Comparison of ENCODE assay signal across 7 mouse cellular contexts in genomic region chr4:138493161-138494001, GRCm38 (mm10). TPM values are rescaled to one million over a fixed set of nuclear protein-coding genes. Genes with fewer than 3 reads are reported as not detected.
DNase-seq lines count a peak whose midpoint lies in the region; ATAC-seq and TF ChIP-seq lines count a peak whose summit lies in the region.

No protein-coding gene starts in this region.

- no peak overlapping the region for H3K4me3 ChIP-seq in midbrain, embryonic 10.5 days
- no peak overlapping the region for H3K4me3 ChIP-seq in midbrain, postnatal 0 days (ENCODE audit: low read depth, low read length)

- no peak for DNase-seq in midbrain, embryonic 10.5 days (ENCODE audit: low spot score)
- DNase-seq in midbrain, postnatal 0 days (ENCODE audit: low spot score) = no peak
- DNase-seq in brain, embryonic 14.5 days (ENCODE audit: low read depth) = peak; percentile 51
- DNase-seq in heart, adult 8-10 months (ENCODE audit: low spot score) = peak; percentile 83
- DNase-seq in kidney, postnatal 10 days = peak; percentile 75
- peak; percentile 72 for DNase-seq in testis, postnatal 10 days (ENCODE audit: low spot score)
- no peak for DNase-seq in embryo, embryonic 10 days (ENCODE audit: low spot score)

- no peaks in the 10 kb centered on the region for H3K9me3 ChIP-seq in midbrain, embryonic 10.5 days (replicated peaks)
- H3K9me3 ChIP-seq in midbrain, postnatal 0 days (ENCODE audit: low read length) = no peaks in the 10 kb centered on the region

- 63% methylated on average over 5 of the region's 5 CpGs for WGBS in midbrain, embryonic 10.5 days
- WGBS in midbrain, postnatal 0 days = 52% methylated on average over 5 of the region's 5 CpGs

- H3K4me2 ChIP-seq in midbrain, postnatal 0 days (ENCODE audit: low read depth, low read length, poor library complexity, severe bottlenecking) = no peak overlapping the region

- TF ChIP-seq POLR2A in brain, embryonic 14.5 days (IDR thresholded peaks at IDR 0.05; ENCODE audit: borderline replicate concordance, extremely low read depth, insufficient read depth, insufficient read length, poor library complexity, severe bottlenecking) = no peak

- peaks cover 15% of the 10 kb centered on the region; the same call in 1 of the 2 replicates for H3K27me3 ChIP-seq in midbrain, embryonic 10.5 days (ENCODE audit: low read depth, poor library complexity, severe bottlenecking)
- H3K27me3 ChIP-seq in midbrain, postnatal 0 days (ENCODE audit: insufficient read depth, low read length) = no peaks in the 10 kb centered on the region

- no peaks in the 10 kb centered on the region for H3K36me3 ChIP-seq in midbrain, embryonic 10.5 days
- no peaks in the 10 kb centered on the region for H3K36me3 ChIP-seq in midbrain, postnatal 0 days (ENCODE audit: insufficient read depth, low read length)

- H3K4me1 ChIP-seq in midbrain, embryonic 10.5 days = peaks cover 81% of the 10 kb centered on the region
- peaks cover 33% of the 10 kb centered on the region for H3K4me1 ChIP-seq in midbrain, postnatal 0 days (ENCODE audit: insufficient read depth, low read length)

- TF ChIP-seq CTCF in midbrain, postnatal 0 days (IDR thresholded peaks at IDR 0.05) = no peak
- no peak for TF ChIP-seq CTCF in brain, embryonic 14.5 days (IDR thresholded peaks at IDR 0.05; ENCODE audit: borderline replicate concordance, extremely low read depth, insufficient read depth, insufficient read length)

- H3K27ac ChIP-seq in midbrain, embryonic 10.5 days (replicated peaks) = peak overlapping the region; percentile 88
- no peak overlapping the region for H3K27ac ChIP-seq in midbrain, postnatal 0 days (ENCODE audit: low read depth, low read length)

- no peak for ATAC-seq in midbrain, postnatal 0 days (ENCODE audit: low FRiP score)

- no peak overlapping the region for H3K9ac ChIP-seq in midbrain, postnatal 0 days (replicated peaks; ENCODE audit: low read length, poor library complexity, severe bottlenecking)

RNA-seq across cellular contexts. Expression of gene Camk2n1, which starts 39.3 kb away (rescaled TPM):
- polyA plus RNA-seq in midbrain, embryonic 10.5 days (2016; fragmentation: Nextera tagmentation; extraction: Ambion mirVana) = 3.3 and 3.9 TPM in 2 replicates
- 50.9 and 55.6 TPM in 2 replicates for total RNA-seq in midbrain, postnatal 0 days (2014; rRNA removed)
- 25.0 and 29.2 TPM in 2 replicates for polyA plus RNA-seq in midbrain, postnatal 0 days (2015; fragmentation: Nextera tagmentation; extraction: Ambion mirVana)
- 28.3 and 37.4 TPM in 2 replicates for polyA plus RNA-seq in brain, embryonic 14.5 days (2012; rRNA removed)
- 10 to 100 TPM; 10.8 to 12.7 (median 11.1) TPM for total RNA-seq in heart, adult 8-10 months (2022)

RNA-seq across cellular contexts. Expression of gene Mul1, which starts 58.9 kb away (rescaled TPM):
- polyA plus RNA-seq in midbrain, embryonic 10.5 days (2016; fragmentation: Nextera tagmentation; extraction: Ambion mirVana) = 19.2 and 22.3 TPM in 2 replicates
- 32.6 and 35.2 TPM in 2 replicates for total RNA-seq in midbrain, postnatal 0 days (2014; rRNA removed)
- 17.6 and 19.2 TPM in 2 replicates for polyA plus RNA-seq in midbrain, postnatal 0 days (2015; fragmentation: Nextera tagmentation; extraction: Ambion mirVana)
- polyA plus RNA-seq in brain, embryonic 14.5 days (2012; rRNA removed) = 14.5 and 19.6 TPM in 2 replicates
- 10 to 100 TPM; 72.0 to 84.5 (median 75.5) TPM for total RNA-seq in heart, adult 8-10 months (2022)

Comparison
In these comparisons a context has a peak if more than half of its experiments do, and no peak if none do; other contexts are left out.
1. DNase-seq: peak in brain, embryonic 14.5 days (single experiment), heart, adult 8-10 months (single experiment), kidney, postnatal 10 days (single experiment) and testis, postnatal 10 days (single experiment); none in midbrain, embryonic 10.5 days (single experiment), midbrain, postnatal 0 days (single experiment) and embryo, embryonic 10 days (single experiment).